Mouse (Mus musculus) urinary bladder, postnatal 14 days (tissue): Measurements from ENCODE around the gene Akap12.

Experiments used
- DNase-seq: peaks from one replicate; pipeline ENCODE4 v3.0.0; 2021; ENCODE audit warnings: low spot score

Gene Akap12

DNA sequence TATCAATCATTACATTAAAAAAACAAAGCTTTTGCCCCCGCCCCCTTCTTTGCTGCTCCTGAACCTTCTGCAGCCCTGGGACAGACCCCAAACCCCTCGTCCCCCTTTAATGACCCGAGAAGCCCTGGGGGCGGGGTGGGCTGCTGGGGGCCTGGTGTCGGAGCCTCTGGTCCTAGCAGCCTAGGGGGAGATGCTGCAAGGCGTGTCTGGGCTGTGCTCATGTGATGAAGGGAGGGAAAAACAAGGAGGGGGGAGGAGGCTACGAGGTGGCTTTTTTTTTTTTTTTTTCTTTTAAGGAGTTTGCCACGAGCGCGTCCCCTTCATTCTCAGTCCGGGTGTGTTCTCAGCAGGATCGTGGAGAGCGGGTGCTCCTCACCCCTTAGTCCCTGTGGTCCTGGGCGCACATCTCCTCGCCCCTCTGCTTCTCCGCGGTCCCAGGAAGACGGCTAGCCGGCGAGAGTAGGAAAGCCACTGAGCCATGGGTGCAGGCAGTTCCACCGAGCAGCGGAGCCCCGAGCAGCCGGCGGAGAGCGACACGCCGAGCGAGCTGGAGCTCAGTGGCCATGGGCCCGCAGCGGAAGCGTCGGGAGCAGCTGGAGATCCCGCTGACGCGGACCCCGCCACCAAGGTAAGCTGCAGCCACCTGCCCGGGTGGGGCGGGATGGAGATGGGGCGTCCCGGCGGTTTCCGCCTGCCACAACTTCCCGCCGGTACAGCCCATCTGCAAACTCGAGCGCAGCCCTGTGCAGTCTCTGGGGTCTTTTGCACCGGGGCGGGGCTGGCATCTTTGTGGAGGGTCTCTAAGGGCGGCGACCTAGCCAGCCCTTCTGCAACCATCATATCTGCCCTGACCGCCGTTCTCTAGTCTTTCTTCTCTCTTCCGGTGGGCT lies at the start of gene Akap12:
Gene Akap12 (plus strand): TSS at position 340 of the 890 bp plus-strand sequence.
- peak; percentile 37 for DNase-seq

GRCm38 (mm10) chr10:4230563-4231359 lies 35.4 kb upstream of the Akap12 start:
- DNase-seq = peak; percentile 4

DNA sequence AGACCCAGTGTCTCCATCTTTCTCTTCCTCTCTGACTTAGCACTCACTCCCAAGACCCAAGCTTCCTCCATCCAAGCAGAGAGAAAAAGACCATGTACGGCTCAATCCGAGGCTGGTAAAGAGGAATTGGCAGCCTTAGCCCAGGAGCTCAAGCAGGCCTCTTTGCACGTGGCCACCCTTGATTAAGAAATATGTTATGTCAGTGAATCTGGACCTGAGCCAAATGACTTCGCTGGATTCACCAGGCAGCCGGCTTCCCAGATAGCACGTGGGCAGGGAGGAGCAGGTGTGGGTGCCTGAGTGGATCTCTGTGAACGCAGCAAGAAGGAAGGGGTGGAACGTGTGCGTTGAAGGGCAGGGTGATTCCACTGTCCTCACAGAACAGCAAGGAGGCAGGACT lies 33.1 kb upstream of the Akap12 start:
- peak; percentile 16 for DNase-seq

- no peak for DNase-seq
These were observed 26.2 kb upstream of the Akap12 start for GRCm38 (mm10) chr10:4239794-4240574.

DNA sequence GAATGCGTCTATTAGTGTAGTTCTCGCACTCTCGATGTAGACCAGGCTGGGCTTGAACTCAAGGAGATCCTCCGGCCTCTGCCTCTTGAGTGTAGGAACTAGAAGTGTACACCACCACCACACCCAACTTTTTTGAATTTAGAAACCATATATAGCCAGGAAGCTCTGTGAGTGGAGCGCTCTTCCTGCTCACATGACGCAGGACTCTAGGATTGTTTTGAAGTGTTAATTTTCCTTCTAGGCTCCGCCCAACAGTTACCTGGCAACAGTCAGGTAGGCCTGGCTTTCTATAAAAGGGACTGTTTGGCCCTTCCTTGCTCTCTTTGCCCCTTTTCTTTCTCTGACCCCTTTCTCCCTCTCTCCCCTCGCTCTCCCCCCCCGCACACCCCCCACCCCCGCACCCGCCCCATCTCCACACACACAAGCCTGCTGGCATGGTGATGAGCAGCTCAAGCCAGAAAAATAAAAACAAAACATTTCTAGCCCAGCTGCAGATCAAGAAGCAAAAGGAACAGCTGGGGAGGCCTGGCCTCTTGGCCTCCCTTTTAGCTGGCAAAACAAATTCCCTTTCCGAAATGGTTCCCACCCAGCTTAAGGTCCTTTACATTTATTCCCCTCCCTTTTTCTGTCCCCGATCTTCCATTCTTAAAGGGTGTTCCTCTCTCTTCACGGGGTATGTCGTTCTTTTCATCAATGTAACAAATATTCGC lies 22.4 kb upstream of the Akap12 start:
- peak; percentile 18 for DNase-seq

DNA sequence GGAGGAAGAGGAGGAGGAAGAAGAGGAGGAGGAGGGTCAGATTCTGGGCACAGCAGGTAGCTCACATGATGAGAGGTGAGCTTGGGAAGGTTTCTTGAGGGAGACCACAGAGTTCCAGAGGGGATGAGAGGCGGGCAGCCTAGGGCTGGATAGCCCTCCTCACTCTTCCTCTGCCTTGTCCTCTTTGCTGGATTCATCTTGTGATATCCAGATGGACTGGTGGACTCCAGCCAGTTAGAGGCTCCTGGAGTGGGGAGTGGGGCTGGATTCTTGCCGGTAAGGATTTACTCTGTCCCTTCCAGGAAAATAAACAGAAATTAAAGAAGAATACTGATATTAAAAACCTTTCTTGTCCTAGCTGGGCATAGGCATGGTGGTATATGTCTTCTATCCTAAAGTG lies 20.4 kb upstream of the Akap12 start:
- peak; percentile 29 for DNase-seq

- DNase-seq = no peak
These were observed 19.8 kb upstream of the Akap12 start for GRCm38 (mm10) chr10:4246407-4246806.

GRCm38 (mm10) chr10:4249235-4249845 lies 16.8 kb upstream of the Akap12 start:
- DNase-seq = no peak

- no peak for DNase-seq
These were observed 15.5 kb upstream of the Akap12 start for GRCm38 (mm10) chr10:4250681-4251080.

DNA sequence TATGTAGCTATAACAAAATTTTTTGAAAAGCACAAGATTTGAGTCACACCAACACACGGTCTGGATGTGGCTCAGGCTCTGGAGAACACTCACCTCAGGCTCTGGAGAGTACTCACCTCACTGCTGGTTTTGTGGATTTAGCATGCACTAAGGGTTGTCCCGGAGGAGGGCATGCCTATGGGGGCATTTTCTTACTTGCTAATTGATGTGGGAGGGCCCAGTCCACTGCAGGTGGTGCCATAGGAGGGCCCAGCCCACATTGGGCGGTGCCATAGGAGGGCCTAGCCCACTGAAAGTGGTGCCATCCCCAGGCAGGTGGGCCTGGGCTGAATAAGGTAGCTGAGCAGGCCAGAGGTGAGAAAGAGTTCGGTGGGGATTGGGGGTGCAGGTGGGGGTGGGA lies 12.6 kb upstream of the Akap12 start:
- no peak for DNase-seq

DNA sequence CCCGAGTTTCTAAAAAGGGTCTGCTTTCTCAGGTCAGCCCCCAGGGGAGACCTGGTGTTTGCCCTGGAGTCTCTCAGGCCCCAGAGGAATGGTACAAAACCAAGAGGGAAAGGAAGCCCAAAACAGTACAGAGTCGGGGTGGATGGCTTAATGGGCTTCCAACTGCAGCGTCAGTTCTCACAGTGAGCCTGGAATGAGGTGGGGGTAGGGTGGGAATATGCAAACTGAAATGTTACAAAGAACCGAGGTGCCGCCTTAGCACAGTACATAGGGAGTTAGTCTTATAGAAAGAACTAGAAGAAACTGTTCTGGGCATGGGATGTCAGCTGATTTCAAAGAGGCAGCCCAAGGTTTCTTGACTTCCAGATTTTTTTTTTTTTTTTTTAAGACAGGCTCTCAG lies 11.7 kb upstream of the Akap12 start:
- DNase-seq = no peak

- DNase-seq = no peak
These were observed 5.3 kb upstream of the Akap12 start for GRCm38 (mm10) chr10:4260925-4261324.

DNA sequence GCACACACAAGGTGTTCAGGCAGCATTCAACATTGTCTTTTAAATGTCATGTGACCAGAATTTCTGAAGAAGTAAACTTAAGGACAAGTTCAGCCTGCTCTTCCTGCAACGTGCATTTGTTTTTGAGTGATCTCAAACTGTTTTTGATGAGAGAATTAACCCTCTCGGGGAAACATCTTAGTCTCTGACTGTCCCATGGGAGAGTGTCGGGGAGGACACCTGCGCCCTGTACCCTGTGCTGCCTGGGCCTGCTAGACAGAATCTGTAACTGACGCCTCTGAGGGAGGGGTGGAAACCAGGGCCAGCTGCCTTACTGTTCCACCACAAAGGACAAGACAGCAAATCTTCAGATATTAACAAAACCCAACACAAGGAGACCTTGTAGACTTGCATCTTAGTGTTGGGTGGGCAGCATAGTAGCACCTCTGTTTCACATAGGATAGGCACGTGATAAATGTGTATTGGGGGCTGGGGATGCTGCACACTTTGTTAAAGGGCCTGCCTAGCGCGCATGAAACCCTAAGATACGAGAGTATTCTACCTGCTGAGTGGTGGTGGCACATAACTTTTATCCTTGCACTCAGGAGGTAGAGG lies 4.7 kb upstream of the Akap12 start:
- DNase-seq = no peak

DNA sequence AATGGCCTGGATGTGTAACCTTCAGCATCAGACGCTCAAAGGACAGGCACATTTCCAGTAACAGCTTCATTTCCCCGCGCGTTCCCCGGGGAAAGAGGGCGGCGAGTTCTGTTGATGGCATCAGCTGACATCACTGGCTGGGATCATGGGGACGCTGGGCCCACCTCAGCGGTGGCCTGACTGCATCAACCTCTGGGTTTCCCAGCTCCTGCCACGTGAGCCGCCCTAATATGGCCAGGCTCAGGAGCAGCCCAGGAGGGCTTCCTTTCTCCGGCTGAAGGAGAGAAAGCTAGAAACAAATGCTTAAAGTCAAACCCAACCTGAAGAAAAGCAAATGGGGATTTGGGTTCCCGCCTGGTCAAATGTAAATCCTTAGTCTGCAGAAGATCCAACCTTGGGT lies 539 bp upstream of the Akap12 start:
- peak; percentile 18 for DNase-seq

DNA sequence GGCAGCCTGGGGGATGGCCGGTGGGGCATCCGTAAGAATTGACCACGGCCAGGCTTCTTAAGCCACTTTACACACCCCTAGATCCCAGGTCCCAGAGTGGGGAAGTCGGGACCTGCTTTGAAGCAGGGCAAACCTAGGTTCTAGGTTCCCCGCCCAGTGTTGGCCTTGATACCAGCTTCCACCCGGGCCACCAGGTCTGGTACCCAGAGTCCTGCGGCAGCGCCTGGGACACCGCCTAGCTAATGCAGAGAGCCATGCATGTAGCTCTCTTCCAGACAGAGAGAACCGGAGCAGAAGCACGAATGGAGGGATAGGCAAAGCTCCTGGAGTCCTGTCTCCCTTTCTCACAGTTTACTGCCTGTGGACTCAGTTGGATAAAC lies 741 bp downstream of the Akap12 start:
- DNase-seq = peak; percentile 18

DNA sequence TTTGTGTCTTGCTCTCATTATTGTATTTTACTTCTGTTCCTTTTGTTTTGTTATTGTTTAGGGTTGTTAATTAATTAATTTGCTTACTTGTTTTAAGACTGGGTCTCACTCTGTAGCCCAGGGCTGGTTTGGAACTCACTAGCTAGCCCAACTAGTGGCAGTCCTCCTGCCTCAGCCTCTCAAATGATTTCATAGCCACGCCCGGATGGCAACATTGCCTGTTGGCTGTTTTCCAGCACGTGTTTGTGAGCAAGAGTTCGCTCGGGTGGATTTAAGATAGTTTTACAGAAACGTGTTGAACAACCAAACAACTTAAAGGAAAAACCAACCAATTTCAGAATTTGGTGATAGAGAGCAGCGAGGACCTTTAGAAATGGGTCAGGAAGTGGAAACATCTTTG lies 1.3 kb downstream of the Akap12 start:
- DNase-seq = peak; percentile 21

DNA sequence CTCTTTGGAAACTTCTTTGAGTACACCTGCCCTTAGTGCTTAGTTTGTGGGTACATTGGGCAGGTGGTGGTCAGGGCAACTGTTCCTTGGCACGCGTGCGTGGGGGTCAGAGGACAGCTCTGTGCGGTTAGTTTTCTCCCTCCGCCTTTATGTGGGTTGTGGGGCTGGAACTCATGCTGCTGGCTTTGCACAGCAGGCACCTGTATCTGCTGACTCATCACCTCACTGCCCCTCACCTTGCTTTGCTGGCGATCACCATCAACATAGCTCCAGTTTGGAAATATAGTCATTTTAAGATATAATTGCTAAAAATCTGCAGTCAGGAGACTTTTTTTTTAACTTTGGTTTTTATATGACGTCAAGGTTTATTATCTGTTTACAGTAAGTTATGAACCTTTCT lies 2.0 kb downstream of the Akap12 start:
- DNase-seq = no peak

DNA sequence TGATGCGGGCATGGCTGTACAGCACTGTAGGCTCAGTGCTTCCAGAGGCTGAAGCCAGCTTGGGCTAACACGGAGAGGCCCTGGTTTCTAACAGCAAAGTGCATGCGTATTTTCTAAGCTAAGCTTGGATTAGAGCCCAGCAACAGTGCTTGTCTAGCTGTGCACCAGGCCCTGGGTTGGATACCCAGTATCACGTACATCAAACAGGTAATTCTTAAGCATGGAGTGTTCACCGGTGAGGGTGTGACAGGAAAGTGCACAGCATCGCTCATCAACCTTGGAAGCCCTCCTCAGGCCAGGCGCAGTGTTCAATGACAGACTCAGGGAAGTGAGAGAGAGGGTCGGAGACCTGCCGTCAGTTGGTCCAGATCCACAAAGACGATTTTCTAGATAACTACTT lies 9.4 kb downstream of the Akap12 start:
- no peak for DNase-seq

DNA sequence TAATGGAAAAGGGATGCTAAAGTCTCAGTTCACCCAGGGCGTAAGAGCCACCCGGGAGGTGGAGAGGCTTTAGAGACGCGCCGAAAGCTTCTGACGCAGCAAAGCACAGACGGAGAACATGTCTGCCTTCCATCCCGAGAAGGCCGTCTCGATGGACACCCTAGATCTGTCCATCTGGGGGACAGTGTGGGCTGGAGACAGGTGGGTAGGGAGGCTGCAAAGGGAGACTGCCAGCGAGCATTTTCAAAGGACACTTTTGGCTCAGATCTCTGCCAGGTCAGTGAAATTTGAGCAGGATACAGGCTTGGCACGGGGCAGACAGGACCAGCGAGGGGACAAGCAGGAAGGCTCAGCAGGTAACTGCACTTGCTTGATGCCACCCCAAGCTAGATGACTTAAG lies 9.9 kb downstream of the Akap12 start:
- no peak for DNase-seq

DNA sequence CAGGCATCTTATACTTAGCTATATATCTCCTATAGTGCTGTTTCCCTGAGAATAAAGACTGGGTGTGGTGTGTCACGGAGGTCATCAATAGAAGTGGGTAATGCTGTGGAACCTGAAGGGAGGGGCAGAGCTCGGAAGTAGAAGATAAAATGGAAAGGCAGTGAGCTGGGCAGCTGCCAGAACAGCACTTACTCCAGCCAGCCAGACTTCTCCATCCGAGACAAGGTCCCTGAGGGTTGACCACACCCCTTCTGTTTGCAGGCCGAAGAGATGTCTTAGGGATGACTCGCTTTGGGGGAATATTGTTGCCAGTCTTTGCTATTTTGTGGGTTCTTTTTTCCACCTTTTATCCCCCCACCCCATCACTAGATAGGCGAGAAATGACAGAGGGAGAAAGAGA lies 11.9 kb downstream of the Akap12 start:
- DNase-seq = peak; percentile 37

GRCm38 (mm10) chr10:4282395-4282794 lies 16.2 kb downstream of the Akap12 start:
- DNase-seq = no peak
